Mouse (Mus musculus) right cerebral cortex, postnatal 36 days (tissue): ENCODE measurements around the gene Ten1.

Source experiments
- DNase-seq, 2 experiments: peaks; one replicate each; pipeline ENCODE4 v3.0.0; 2022; ENCODE audit warnings: low spot score in 2 of 2, mixed read lengths in 1 of 2

The Ten1 gene

DNA sequence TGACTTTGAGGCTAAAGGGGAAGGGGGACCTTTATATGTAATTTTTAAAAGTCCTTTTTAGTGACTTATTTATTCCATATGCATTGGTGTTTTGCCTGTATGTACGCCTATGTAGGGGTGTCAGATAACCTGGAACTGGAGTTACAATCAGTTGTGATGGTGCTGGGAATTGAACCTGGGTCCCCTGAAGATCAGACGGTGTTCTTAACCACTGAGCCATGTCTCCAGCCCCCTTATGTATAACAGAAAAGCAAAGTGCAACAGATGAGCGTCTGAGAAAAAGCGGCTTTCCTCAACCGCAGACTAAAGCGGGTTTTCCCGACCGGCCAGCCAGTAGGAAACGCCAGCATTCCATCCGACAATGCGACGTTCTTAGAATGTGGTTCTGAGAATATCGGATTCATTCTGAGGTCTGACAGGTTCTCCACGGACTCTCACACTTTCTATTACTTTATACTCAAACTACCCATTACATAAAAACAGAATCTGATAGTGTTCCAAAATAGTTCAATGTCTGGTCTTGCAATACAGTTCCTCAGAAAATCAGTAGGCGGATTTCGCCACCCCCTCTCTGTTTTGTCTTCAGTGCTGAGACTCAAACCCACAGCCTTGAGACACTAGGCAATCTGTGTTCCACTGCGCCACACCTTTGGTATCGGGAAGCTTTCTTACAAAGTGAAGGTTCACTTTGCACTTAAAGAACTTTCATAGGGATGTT, 1.6 kb upstream of the Ten1 start:
- DNase-seq: no peak

- no peak for DNase-seq
These were observed 1.1 kb upstream of the Ten1 start for GRCm38 (mm10) chr11:116197584-116197906.

GRCm38 (mm10) chr11:116198132-116198531, 523 bp upstream of the Ten1 start:
- DNase-seq: no peak

GRCm38 (mm10) chr11:116201151-116201550, 2.5 kb downstream of the Ten1 start:
- no peak for DNase-seq

- DNase-seq: no peak
These were observed 4.5 kb downstream of the Ten1 start for GRCm38 (mm10) chr11:116203150-116203549.

DNA sequence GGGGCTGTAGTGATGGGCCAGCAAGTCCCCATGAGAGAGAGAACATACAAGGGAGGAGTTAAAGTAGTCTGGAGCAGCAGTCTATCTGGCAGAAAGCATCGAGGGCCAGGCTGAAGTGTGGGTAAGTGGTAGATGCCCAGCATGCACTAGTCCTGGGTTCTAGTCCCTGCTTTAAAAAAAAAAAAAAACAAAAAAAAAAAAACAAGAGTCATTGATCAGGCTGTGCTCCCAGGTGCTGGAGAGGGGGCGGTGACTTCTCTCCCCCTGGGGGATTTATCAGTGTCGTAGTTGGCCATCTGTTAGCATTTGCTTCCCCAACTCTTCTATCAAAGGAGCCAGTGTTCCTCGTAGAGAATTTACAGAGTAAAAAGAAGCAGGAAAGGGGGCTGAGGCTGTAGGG, 8.0 kb downstream of the Ten1 start:
- DNase-seq: no peak

DNA sequence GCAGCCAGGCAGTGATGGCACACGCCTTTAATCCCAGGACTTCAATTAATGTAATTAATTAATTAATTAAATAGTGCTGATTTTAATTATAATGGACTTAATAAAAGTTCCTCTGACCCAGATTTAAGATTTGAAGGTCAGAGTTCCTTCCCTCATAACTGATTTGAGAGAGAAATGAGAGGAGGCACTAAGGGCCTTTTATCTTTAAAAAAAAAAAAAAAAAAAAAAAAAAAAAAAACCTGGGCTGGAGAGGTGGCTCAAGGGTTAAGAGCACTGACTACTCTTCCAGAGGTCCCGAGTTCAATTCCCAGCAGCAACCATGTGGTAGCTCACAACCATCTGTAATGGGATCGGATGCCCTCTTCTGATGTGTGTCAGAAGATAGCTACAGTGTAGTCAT, 10.0 kb downstream of the Ten1 start:
- no peak for DNase-seq

- DNase-seq: no peak
These were observed 10.6 kb downstream of the Ten1 start for GRCm38 (mm10) chr11:116209257-116209656.

DNA sequence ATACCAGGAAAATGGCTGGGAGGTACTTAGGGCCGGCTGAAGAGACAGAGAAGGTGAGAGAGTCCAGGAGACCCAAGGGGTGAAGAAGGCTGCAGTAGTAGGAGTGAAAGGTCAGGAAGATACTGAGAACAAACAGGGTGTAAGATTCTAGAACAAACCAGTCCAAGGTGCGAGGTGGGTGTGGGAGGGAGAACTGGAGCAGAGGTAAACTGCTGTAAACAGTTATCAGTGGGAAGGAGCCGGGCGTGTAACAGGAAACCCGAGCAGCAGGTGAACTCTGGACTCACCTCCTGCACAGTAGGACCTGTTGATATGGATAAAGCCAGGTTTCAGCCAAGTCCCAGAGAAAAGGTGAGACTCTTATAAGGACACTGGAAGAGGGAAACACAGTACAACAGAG, 12.0 kb downstream of the Ten1 start:
- DNase-seq: no peak

GRCm38 (mm10) chr11:116212847-116213246, 14.2 kb downstream of the Ten1 start:
- no peak for DNase-seq

DNA sequence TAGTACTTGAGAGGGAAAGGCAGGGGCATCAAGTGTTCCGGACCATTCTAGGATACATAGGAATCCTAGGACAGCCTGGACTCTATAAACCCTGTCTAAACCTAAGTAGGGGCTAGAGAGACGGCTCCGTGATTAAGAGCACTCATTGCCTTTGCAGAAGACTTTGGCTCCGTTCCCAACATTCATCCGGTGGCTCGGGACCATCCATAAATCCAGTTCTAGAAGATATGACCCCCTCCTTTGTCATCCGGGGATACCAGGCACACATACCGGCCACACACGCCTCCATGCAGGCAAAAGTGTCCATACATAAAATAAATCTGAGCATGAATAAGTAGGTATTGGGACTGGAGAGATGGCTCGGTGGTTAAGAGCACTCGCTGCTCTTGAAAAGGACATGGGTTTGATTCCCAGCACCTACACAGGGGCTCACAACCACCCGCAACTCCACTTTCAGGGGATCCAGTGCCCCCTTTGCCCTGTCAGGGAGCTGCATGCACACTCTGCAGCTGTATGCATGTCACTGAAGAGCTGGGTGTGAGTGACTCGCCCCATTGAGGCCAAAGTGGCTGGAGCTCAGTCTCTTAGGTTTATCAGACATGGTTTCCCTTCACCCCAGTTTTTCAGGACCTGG, 15.3 kb downstream of the Ten1 start:
- DNase-seq: no peak

- no peak for DNase-seq
These were observed 16.5 kb downstream of the Ten1 start for GRCm38 (mm10) chr11:116215181-116215580.

DNA sequence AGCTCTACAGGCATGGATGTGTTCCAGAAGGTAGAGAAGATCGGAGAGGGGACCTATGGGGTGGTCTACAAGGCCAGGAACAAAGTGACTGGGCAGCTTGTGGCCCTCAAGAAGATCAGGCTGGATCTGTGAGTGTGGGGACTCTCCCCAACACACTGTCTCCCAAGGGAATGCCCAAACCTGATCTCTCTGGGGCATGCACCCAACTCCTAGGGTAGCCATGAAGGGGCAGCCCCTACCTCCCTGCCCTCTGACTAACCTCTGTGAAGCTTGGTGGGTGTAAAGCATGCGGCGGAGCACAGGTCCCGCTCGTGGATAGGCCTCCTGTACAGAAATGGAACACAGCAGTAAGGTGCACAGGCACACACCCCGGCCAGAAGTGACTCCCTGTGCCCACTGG, 17.3 kb downstream of the Ten1 start:
- no peak for DNase-seq

GRCm38 (mm10) chr11:116216549-116216948, 17.9 kb downstream of the Ten1 start:
- DNase-seq: no peak

GRCm38 (mm10) chr11:116218263-116218662, 19.6 kb downstream of the Ten1 start:
- DNase-seq: no peak

DNA sequence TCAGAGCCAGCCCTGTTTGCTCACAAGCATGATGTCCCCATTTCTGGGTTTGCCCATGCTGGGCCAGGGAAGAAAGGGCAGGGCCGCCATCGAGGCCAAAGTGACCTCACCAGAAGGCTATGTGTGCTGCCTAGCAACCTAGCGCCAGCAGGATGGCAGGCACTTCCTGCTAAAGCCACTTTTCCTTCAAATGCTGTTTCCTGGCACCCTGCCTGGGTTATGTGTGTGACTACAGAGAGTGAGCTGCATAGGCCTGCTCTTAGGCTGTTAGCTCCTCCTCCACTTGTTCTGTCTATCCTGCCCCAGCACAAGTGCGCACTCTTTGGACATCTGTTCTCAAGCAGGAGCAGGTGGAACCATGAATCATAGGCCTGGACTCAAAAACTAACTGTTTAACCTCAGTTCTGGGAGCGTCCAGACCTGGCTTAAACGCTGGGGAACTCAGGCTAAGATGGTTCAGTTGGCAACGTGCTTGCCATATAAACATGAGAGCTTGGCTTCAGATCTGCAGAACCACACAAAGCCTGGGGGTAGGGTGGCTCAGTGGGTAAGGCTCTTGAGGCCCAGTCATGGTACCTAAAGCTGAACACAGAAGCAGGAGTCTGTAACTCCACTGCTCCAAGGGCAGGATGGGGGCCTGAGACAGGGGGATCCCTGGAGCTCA, 20.2 kb downstream of the Ten1 start:
- DNase-seq: peak; percentile 68 to 78

GRCm38 (mm10) chr11:116219885-116220284, 21.2 kb downstream of the Ten1 start:
- DNase-seq: no peak

DNA sequence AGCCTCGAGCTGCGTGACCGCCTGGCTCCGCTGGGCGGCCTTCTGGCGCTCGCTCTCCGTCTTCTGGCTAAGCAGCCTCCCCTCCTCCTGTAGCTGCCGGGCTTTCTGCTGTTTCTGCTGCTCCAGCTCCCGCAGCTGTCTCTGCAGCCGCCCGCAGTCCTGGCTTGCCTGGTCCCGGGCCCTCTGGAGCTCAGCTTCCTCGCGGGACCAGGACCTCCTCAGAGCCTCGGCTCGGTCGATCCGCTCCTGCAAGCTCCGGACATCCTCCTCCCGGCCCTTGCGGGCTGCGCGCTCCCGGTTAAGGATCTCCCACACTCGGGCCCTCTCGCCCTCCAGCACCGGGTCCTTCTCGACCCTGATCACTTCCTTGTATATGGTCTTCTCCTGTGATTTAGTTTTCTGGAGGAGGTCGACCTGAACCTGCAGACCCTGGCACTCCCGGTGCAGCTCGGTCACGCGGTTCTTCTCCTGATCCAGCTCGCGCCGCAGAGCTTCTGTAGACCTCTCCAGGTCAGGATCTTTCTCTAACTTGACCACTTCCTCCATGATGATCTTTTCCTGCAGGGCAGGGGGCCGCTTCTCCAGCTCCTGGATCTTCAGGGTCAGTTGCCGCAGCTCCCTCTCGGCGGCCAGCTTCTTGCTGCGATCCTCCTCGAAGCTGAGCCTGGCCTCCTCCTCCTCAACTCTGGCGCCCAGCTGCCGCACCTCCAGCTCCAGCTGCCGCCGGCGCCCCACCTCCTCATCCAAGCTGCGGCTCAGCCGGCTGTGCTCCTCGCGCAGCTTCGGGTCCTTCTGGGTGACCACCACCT, 23.5 kb downstream of the Ten1 start:
- no peak for DNase-seq

DNA sequence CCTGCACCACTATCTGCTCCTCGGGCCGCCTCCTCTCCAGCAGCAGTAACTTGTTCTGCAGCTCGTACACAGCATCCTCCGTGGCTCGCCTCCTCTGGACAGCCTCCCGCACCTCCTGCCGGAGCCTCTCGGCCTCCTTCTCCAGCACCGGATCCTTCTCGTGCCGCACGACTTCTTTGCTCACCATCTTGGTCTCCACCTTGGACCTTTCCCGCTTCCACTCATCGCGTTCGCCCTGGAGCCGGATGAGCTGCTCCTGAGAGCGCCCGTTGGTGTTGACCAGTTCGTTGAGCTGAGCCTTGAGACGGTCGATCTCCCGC, 24.0 kb downstream of the Ten1 start:
- no peak for DNase-seq

DNA sequence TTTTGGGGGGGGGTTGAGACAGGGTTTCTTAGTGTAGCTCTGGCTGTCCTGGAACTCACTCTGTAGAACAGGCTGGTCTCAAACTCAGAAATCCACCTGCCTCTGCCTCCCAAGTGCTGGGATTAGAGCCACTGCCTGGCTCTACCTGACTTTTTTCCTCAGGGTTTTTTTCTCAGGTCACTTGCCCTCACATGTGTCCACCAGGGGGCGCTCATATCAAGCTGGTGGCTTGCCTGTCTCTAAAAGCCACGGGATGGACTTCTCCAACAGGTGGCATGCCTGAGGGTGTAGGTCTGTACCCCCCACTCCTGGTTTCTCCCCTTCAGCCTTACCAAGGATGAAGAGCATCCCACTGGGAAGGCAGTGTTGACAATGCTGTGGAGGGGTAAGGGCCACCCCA, 27.8 kb downstream of the Ten1 start:
- peak; percentile 28 to 37 for DNase-seq

- DNase-seq: no peak
These were observed 30.0 kb downstream of the Ten1 start for GRCm38 (mm10) chr11:116228699-116229098.

GRCm38 (mm10) chr11:116232427-116232826, 33.8 kb downstream of the Ten1 start:
- DNase-seq: no peak

DNA sequence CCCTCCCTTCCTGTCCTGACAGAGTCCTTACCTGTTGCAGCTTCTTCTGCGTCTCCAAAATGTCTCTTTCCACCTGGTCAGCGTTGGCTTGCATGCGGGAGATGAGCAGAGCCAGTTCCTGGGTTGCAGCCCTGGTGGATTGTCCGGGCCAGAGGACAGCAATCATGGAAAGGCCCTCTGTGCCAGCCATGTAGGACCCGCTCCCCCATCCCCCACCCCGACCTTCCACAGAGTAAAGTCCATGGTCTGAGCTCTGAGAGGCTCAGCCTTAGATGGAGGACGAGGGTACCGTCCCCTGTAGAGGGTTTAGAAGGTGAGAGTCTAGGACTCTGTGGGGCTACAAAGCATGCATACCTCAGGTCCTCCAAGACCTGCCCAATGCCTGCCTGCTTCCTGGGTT, 36.2 kb downstream of the Ten1 start:
- DNase-seq: no peak
